Comparison of ENCODE assay signal across 10 mouse cellular contexts in genomic region chr17:78917696-78918095, GRCm38 (mm10). TPM values are rescaled to one million over a fixed set of nuclear protein-coding genes. Genes with fewer than 3 reads are reported as not detected.
DNase-seq lines count a peak whose midpoint lies in the region; ATAC-seq and TF ChIP-seq lines count a peak whose summit lies in the region.
"Had no signal": no experiment of that assay in that cellular context is flagged by ENCODE, and none has a peak within 500 bp of the region (broad histone marks: within the 10 kb centered on the region; RNA-seq: fewer than 3 reads in every experiment).

No protein-coding gene starts in this region.

- whole genome bisulfite sequencing in heart, embryonic 15.5 days = 43% methylated on average over 6 of the region's 6 CpGs
- WGBS in hindbrain, embryonic 13.5 days = 46% methylated on average over 6 of the region's 6 CpGs
- 42% methylated on average over 6 of the region's 6 CpGs for WGBS in midbrain, embryonic 11.5 days

- no peak for TF ChIP-seq CTCF in cortical plate, adult 2 months (IDR thresholded peaks at IDR 0.05; ENCODE audit: extremely low read depth, insufficient read depth, low read length)

- H3K4me3 ChIP-seq in heart, embryonic 15.5 days = no peak overlapping the region
- peak overlapping the region; percentile 79; the same call in 1 of the 2 replicates for H3K4me3 ChIP-seq in cortical plate, adult 2 months (ENCODE audit: insufficient read depth, low read length)
- H3K4me3 ChIP-seq in hindbrain, embryonic 13.5 days = peak overlapping the region; percentile 68; the same call in 1 of the 2 replicates
- no peak overlapping the region for H3K4me3 ChIP-seq in midbrain, embryonic 11.5 days (ENCODE audit: low read depth, low read length)

- no peak for ATAC-seq in heart, embryonic 15.5 days (replicated peaks; ENCODE audit: insufficient number of reproducible peaks, insufficient read depth, low FRiP score, low read depth)
- no peak for ATAC-seq in hindbrain, embryonic 13.5 days (ENCODE audit: low FRiP score)
- no peak for ATAC-seq in midbrain, embryonic 11.5 days (ENCODE audit: low FRiP score)

- H3K27me3 ChIP-seq in heart, embryonic 15.5 days = no peaks in the 10 kb centered on the region
- no peaks in the 10 kb centered on the region for H3K27me3 ChIP-seq in hindbrain, embryonic 13.5 days
- no peaks in the 10 kb centered on the region for H3K27me3 ChIP-seq in midbrain, embryonic 11.5 days (ENCODE audit: control insufficient read depth, insufficient read depth, low read length)

- peaks cover 37% of the 10 kb centered on the region for H3K36me3 ChIP-seq in heart, embryonic 15.5 days
- H3K36me3 ChIP-seq in hindbrain, embryonic 13.5 days = peaks cover 37% of the 10 kb centered on the region
- peaks cover 12% of the 10 kb centered on the region for H3K36me3 ChIP-seq in midbrain, embryonic 11.5 days (ENCODE audit: control insufficient read depth, insufficient read depth, low read length)

- no peaks in the 10 kb centered on the region for H3K9me3 ChIP-seq in heart, embryonic 15.5 days (replicated peaks)
- no peaks in the 10 kb centered on the region for H3K9me3 ChIP-seq in hindbrain, embryonic 13.5 days
- H3K9me3 ChIP-seq in midbrain, embryonic 11.5 days (ENCODE audit: control insufficient read depth, low read length) = no peaks in the 10 kb centered on the region

- 0 out of 2 replicates have a peak, but pooled peaks have one; percentile 23 for TF ChIP-seq POLR2A in cortical plate, adult 2 months (IDR thresholded peaks at IDR 0.05; ENCODE audit: extremely low read depth, insufficient read depth, low read length)

- no peak overlapping the region for H3K9ac ChIP-seq in heart, embryonic 15.5 days
- peak overlapping the region; percentile 84; the same call in 1 of the 2 replicates for H3K9ac ChIP-seq in hindbrain, embryonic 13.5 days
- no peak overlapping the region; the same call in 1 of the 2 replicates for H3K9ac ChIP-seq in midbrain, embryonic 11.5 days (ENCODE audit: low read length)

- H3K27ac ChIP-seq in heart, embryonic 15.5 days = 0 out of 2 replicates have a peak overlapping the region, but pooled peaks have one; percentile 87
- H3K27ac ChIP-seq in cortical plate, adult 2 months (ENCODE audit: insufficient read depth, low read length) = no peak overlapping the region
- H3K27ac ChIP-seq in hindbrain, embryonic 13.5 days = no peak overlapping the region; the same call in 1 of the 2 replicates
- no peak overlapping the region for H3K27ac ChIP-seq in midbrain, embryonic 11.5 days (ENCODE audit: low read depth, low read length)

- peak overlapping the region; percentile 76 for H3K4me2 ChIP-seq in heart, embryonic 15.5 days
- H3K4me2 ChIP-seq in hindbrain, embryonic 13.5 days = peak overlapping the region; percentile 72
- H3K4me2 ChIP-seq in midbrain, embryonic 11.5 days = peak overlapping the region; percentile 78

- peaks cover 16% of the 10 kb centered on the region for H3K4me1 ChIP-seq in heart, embryonic 15.5 days (replicated peaks)
- H3K4me1 ChIP-seq in cortical plate, adult 2 months (ENCODE audit: control insufficient read depth, insufficient read depth, low read length) = no peaks in the 10 kb centered on the region
- peaks cover 15% of the 10 kb centered on the region for H3K4me1 ChIP-seq in hindbrain, embryonic 13.5 days (replicated peaks)
- peaks cover 4% of the 10 kb centered on the region; the same call in 1 of the 2 replicates for H3K4me1 ChIP-seq in midbrain, embryonic 11.5 days (ENCODE audit: control insufficient read depth, insufficient read depth, low read length)

- no peak for DNase-seq in heart, postnatal 4 days
- DNase-seq in midbrain, embryonic 11.5 days (ENCODE audit: low spot score, missing footprints) = peak; percentile 82
- DNase-seq in ovary, postnatal 36 days (ENCODE audit: low spot score) = no peak
- DNase-seq in gastrocnemius, postnatal 10 days = no peak
- DNase-seq in left cerebral cortex, adult 8-10 months (ENCODE audit: low spot score in 2 of 2) = no peak
- DNase-seq: kidney, postnatal 25 days; thymus, postnatal 14 days had no signal

RNA-seq across cellular contexts. Expression of gene Cebpzos, which starts 1.4 kb away (rescaled TPM):
- polyA plus RNA-seq in heart, embryonic 15.5 days (2015; fragmentation: Nextera tagmentation; extraction: Ambion mirVana) = 74.8 and 89.6 TPM in 2 replicates
- 10 to 100 TPM; 39.7 to 40.9 TPM for total RNA-seq in heart, postnatal 4 days (2021)
- polyA plus RNA-seq in cortical plate, adult 2 months (2012; rRNA removed) = 41.0 and 41.7 TPM in 2 replicates
- polyA plus RNA-seq in hindbrain, embryonic 13.5 days (2015; fragmentation: Nextera tagmentation; extraction: Ambion mirVana) = 125 and 127 TPM in 2 replicates
- 121 and 126 TPM in 2 replicates for polyA plus RNA-seq in midbrain, embryonic 11.5 days (2014; fragmentation: Nextera tagmentation; extraction: Ambion mirVana)
- total RNA-seq in gastrocnemius, postnatal 10 days (2021) = 10 to 100 TPM; 56.3 to 65.8 TPM
- total RNA-seq in left cerebral cortex, adult 8-10 months (2022) = 10 to 100 TPM; 24.4 to 31.5 (median 28.3) TPM

RNA-seq across cellular contexts. Expression of gene Sult6b1, which starts 10.9 kb away (rescaled TPM):
- 0.14 and 0.16 TPM in 2 replicates for polyA plus RNA-seq in heart, embryonic 15.5 days (2015; fragmentation: Nextera tagmentation; extraction: Ambion mirVana)
- not detected for total RNA-seq in heart, postnatal 4 days (2021)
- 0.19 TPM in 1 of 2 replicates, not detected in the other for polyA plus RNA-seq in cortical plate, adult 2 months (2012; rRNA removed)
- not detected in 2 replicates for polyA plus RNA-seq in hindbrain, embryonic 13.5 days (2015; fragmentation: Nextera tagmentation; extraction: Ambion mirVana)
- polyA plus RNA-seq in midbrain, embryonic 11.5 days (2014; fragmentation: Nextera tagmentation; extraction: Ambion mirVana) = not detected in 2 replicates
- total RNA-seq in gastrocnemius, postnatal 10 days (2021) = not detected
- total RNA-seq in left cerebral cortex, adult 8-10 months (2022) = under 1 TPM in 2 of 4 experiments, not detected in 2; 0.46 to 0.68 TPM

RNA-seq across cellular contexts. Expression of gene Cebpz, which starts 19.2 kb away (rescaled TPM):
- 27.2 and 33.3 TPM in 2 replicates for polyA plus RNA-seq in heart, embryonic 15.5 days (2015; fragmentation: Nextera tagmentation; extraction: Ambion mirVana)
- total RNA-seq in heart, postnatal 4 days (2021) = 10 to 100 TPM; 19.3 to 20.6 TPM
- polyA plus RNA-seq in cortical plate, adult 2 months (2012; rRNA removed) = 20.8 and 22.2 TPM in 2 replicates
- polyA plus RNA-seq in hindbrain, embryonic 13.5 days (2015; fragmentation: Nextera tagmentation; extraction: Ambion mirVana) = 57.3 and 61.0 TPM in 2 replicates
- 63.9 and 64.8 TPM in 2 replicates for polyA plus RNA-seq in midbrain, embryonic 11.5 days (2014; fragmentation: Nextera tagmentation; extraction: Ambion mirVana)
- total RNA-seq in gastrocnemius, postnatal 10 days (2021) = 10 to 100 TPM; 19.8 to 22.7 TPM
- 10 to 100 TPM; 30.0 to 33.4 (median 31.0) TPM for total RNA-seq in left cerebral cortex, adult 8-10 months (2022)

RNA-seq across cellular contexts. Expression of gene Ndufaf7, which starts 19.2 kb away (rescaled TPM):
- polyA plus RNA-seq in heart, embryonic 15.5 days (2015; fragmentation: Nextera tagmentation; extraction: Ambion mirVana) = 57.2 and 58.0 TPM in 2 replicates
- total RNA-seq in heart, postnatal 4 days (2021) = 10 to 100 TPM; 49.2 to 53.5 TPM
- polyA plus RNA-seq in cortical plate, adult 2 months (2012; rRNA removed) = 50.6 and 58.1 TPM in 2 replicates
- polyA plus RNA-seq in hindbrain, embryonic 13.5 days (2015; fragmentation: Nextera tagmentation; extraction: Ambion mirVana) = 57.1 and 62.5 TPM in 2 replicates
- 53.9 and 54.2 TPM in 2 replicates for polyA plus RNA-seq in midbrain, embryonic 11.5 days (2014; fragmentation: Nextera tagmentation; extraction: Ambion mirVana)
- 10 to 100 TPM; 31.1 to 31.3 TPM for total RNA-seq in gastrocnemius, postnatal 10 days (2021)
- 10 to 100 TPM; 47.1 to 57.8 (median 51.7) TPM for total RNA-seq in left cerebral cortex, adult 8-10 months (2022)

RNA-seq across cellular contexts. Expression of gene Eif2ak2, which starts 35.3 kb away (rescaled TPM):
- 9.7 and 11.8 TPM in 2 replicates for polyA plus RNA-seq in heart, embryonic 15.5 days (2015; fragmentation: Nextera tagmentation; extraction: Ambion mirVana)
- total RNA-seq in heart, postnatal 4 days (2021) = 10 to 100 TPM; 20.9 to 23.2 TPM
- polyA plus RNA-seq in cortical plate, adult 2 months (2012; rRNA removed) = 2.4 and 2.9 TPM in 2 replicates
- 4.0 and 5.9 TPM in 2 replicates for polyA plus RNA-seq in hindbrain, embryonic 13.5 days (2015; fragmentation: Nextera tagmentation; extraction: Ambion mirVana)
- 4.0 and 4.4 TPM in 2 replicates for polyA plus RNA-seq in midbrain, embryonic 11.5 days (2014; fragmentation: Nextera tagmentation; extraction: Ambion mirVana)
- total RNA-seq in gastrocnemius, postnatal 10 days (2021) = 1 to 10 TPM; 8.5 to 9.5 TPM
- 10 to 100 TPM in 1 of 4 experiments, 1 to 10 TPM in 3; 5.8 to 13.6 (median 8.0) TPM for total RNA-seq in left cerebral cortex, adult 8-10 months (2022)

Comparison
In these comparisons a context has a peak if more than half of its experiments do, and no peak if none do; other contexts are left out.
1. H3K4me3 ChIP-seq: peak in cortical plate, adult 2 months (single experiment) and hindbrain, embryonic 13.5 days (single experiment); none in heart, embryonic 15.5 days (single experiment) and midbrain, embryonic 11.5 days (single experiment).
2. Peak in every context shown above with its lines, with median percentiles within 50 percentile points of each other: H3K4me2 ChIP-seq.